Mouse (Mus musculus): ENCODE data around the gene Sardh. TPM values are rescaled to one million over a fixed set of nuclear protein-coding genes. Genes with fewer than 3 reads are reported as not detected.

The Sardh gene
- total and polyA plus RNA-seq, 3 experiments = 0.13 TPM; not detected in 2

DNA sequence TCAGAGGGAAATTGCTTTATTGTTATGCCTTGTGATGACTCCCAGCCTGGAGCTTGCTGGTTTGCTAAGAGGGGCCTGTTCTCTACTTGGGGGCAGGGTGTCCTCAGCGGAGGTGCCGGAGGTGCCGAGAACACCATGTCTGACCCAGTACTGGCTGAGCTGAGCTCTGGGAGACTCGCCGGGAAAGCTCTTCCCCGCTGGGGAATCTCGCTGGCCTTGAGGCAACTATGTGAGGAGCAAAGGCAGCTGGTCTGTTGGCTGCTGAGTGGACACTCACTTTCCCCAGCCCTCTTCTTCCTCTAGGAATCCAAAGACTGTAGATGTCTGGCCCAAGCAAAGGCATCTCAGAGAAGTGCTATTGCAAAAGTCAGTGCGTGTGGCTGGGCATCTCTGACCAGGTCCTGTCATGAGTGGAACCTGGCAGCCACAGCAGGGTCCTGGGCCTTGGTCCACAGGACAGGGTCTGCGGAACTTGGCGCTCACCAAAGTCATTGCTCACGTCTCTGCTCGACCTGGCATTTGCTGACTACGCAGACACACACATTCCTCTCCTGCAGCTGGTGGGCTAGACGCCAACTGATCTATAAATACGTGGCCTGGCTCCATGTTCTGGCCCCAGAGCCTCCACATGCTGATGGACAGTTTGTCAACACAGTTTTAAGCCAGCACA, 41.9 kb downstream of the Sardh start:
- in situ Hi-C loops (cut with MboI; ENCODE audit: low pct_ligation_motif_present, low pct_unique_long_range_greater_than_20kb, low sequenced_read_pairs) = no loop called here
- no peak overlapping the region for H3K9ac ChIP-seq (ENCODE audit: insufficient read depth, low read depth)
- no peaks in the 10 kb centered on the region for H3K9me3 ChIP-seq (replicated peaks; ENCODE audit: low read length)
- peaks cover 13% of the 10 kb centered on the region for H3K27me3 ChIP-seq (replicated peaks)
- no peak overlapping the region for H3K27ac ChIP-seq (ENCODE audit: insufficient read depth, low read depth)
- no peak overlapping the region for H3K4me3 ChIP-seq (replicated peaks in 1 of 3; ENCODE audit: low read depth in 2 of 3, low read length in 2 of 3, poor library complexity in 1 of 3)
- no peak for DNase-seq (ENCODE audit: extremely low read depth)
- H3K79me2 ChIP-seq (replicated peaks; ENCODE audit: control insufficient read depth, extremely low read depth, insufficient read depth, poor library complexity, severe bottlenecking) = no peaks in the 10 kb centered on the region
- H3K36me3 ChIP-seq (replicated peaks in 1 of 2; ENCODE audit: control insufficient read depth in 1 of 2, insufficient read depth in 1 of 2, low read length in 1 of 2) = no peaks in the 10 kb centered on the region
- TF ChIP-seq USF2 (conservative IDR thresholded peaks at IDR 0.05; ENCODE audit: low read depth, low read length) = no peak
- TF ChIP-seq MAFK (IDR thresholded peaks at IDR 0.05; ENCODE audit: insufficient replicate concordance, low read length) = no peak
- TF ChIP-seq JUND (conservative IDR thresholded peaks at IDR 0.05; ENCODE audit: low read depth, low read length) = no peak
- no peak for TF ChIP-seq MEF2A (IDR thresholded peaks at IDR 0.05; ENCODE audit: borderline replicate concordance, low read depth, low read length)
- TF ChIP-seq GABPA (IDR thresholded peaks at IDR 0.05; ENCODE audit: insufficient replicate concordance, low read depth, low read length) = no peak
- no peak for TF ChIP-seq MYC (IDR thresholded peaks at IDR 0.05; ENCODE audit: low read depth, low read length)
- no peak for TF ChIP-seq RCOR1 (conservative IDR thresholded peaks at IDR 0.05; ENCODE audit: low read depth, low read length)
- no peak for TF ChIP-seq ZNF384 (IDR thresholded peaks at IDR 0.05; ENCODE audit: low read depth, low read length)
- TF ChIP-seq BHLHE40 (IDR thresholded peaks at IDR 0.05; ENCODE audit: low read depth, low read length) = no peak
- no peak for TF ChIP-seq HCFC1 (IDR thresholded peaks at IDR 0.05; ENCODE audit: low read depth, low read length)
- no peak for TF ChIP-seq NRF1 (IDR thresholded peaks at IDR 0.05; ENCODE audit: low read depth, low read length)
- no peak for TF ChIP-seq EP300 (IDR thresholded peaks at IDR 0.05; ENCODE audit: low read length)
- TF ChIP-seq MAX (IDR thresholded peaks at IDR 0.05; ENCODE audit: low read length) = no peak
- TF ChIP-seq SIN3A (IDR thresholded peaks at IDR 0.05; ENCODE audit: low read length) = no peak
- no peak for TF ChIP-seq CTCF (conservative IDR thresholded peaks at IDR 0.05 in 1 of 2, IDR thresholded peaks at IDR 0.05 in 1 of 2; ENCODE audit: low read depth in 2 of 2, low read length in 2 of 2)
- TF ChIP-seq ZKSCAN1 (IDR thresholded peaks at IDR 0.05; ENCODE audit: borderline replicate concordance, low read depth, low read length) = no peak
- no peak overlapping the region for H3K4me2 ChIP-seq (ENCODE audit: insufficient read depth, low read depth, poor library complexity, severe bottlenecking)
- dilution Hi-C loops (cut with MboI; ENCODE audit: extremely low pct_ligation_motif_present, extremely low pct_unique_long_range_greater_than_20kb, low sequenced_read_pairs) = no loop called here
- no peaks in the 10 kb centered on the region for H3K4me1 ChIP-seq (ENCODE audit: control insufficient read depth in 1 of 2, insufficient read depth in 2 of 2)

DNA sequence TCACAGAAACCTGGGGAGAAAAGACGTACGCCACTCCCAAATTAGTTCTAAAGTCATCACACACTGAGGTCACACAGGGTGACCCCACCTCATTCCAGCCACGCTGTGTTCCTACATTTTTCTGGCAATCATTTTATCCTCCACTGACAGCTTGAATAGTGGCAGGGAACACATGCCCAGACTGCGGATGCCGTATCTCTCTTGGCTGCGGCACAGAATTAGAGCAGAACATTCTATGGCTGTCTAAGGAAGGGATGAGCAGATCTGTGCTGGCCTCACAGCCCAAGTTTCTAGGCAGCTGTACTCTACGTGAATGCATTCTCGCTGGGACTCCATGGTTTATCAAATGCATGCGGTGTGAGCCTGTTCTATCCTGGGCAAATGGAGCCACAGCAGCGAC, 42.5 kb downstream of the Sardh start:
- H3K79me2 ChIP-seq (replicated peaks; ENCODE audit: control insufficient read depth, extremely low read depth, insufficient read depth, poor library complexity, severe bottlenecking) = no peaks in the 10 kb centered on the region
- H3K27me3 ChIP-seq (replicated peaks) = peaks cover 13% of the 10 kb centered on the region
- H3K36me3 ChIP-seq (replicated peaks in 1 of 2; ENCODE audit: control insufficient read depth in 1 of 2, insufficient read depth in 1 of 2, low read length in 1 of 2) = no peaks in the 10 kb centered on the region
- no peak overlapping the region for H3K27ac ChIP-seq (ENCODE audit: insufficient read depth, low read depth)
- H3K4me3 ChIP-seq (replicated peaks in 1 of 3; ENCODE audit: low read depth in 2 of 3, low read length in 2 of 3, poor library complexity in 1 of 3) = no peak overlapping the region
- dilution Hi-C loops (cut with MboI; ENCODE audit: extremely low pct_ligation_motif_present, extremely low pct_unique_long_range_greater_than_20kb, low sequenced_read_pairs) (no loop called here), in situ Hi-C loops (cut with MboI; ENCODE audit: low pct_ligation_motif_present, low pct_unique_long_range_greater_than_20kb, low sequenced_read_pairs) (no loop called here)
- no peak for DNase-seq (ENCODE audit: extremely low read depth)
- no peaks in the 10 kb centered on the region for H3K9me3 ChIP-seq (replicated peaks; ENCODE audit: low read length)
- H3K4me2 ChIP-seq (ENCODE audit: insufficient read depth, low read depth, poor library complexity, severe bottlenecking) = no peak overlapping the region
- TF ChIP-seq TCF12 (IDR thresholded peaks at IDR 0.05; ENCODE audit: low read depth, low read length) (no peak), BHLHE40 (IDR thresholded peaks at IDR 0.05; ENCODE audit: low read depth, low read length) (no peak), TBP (conservative IDR thresholded peaks at IDR 0.05; ENCODE audit: low read depth, low read length) (no peak), MAZ (IDR thresholded peaks at IDR 0.05; ENCODE audit: low read depth, low read length) (no peak), IRF4 (IDR thresholded peaks at IDR 0.05; ENCODE audit: low read depth, low read length) (no peak), CHD2 (IDR thresholded peaks at IDR 0.05; ENCODE audit: low read length) (no peak), CTCF (conservative IDR thresholded peaks at IDR 0.05 in 1 of 2, IDR thresholded peaks at IDR 0.05 in 1 of 2; ENCODE audit: low read depth in 2 of 2, low read length in 2 of 2) (no peak), USF2 (conservative IDR thresholded peaks at IDR 0.05; ENCODE audit: low read depth, low read length) (no peak)
- no peak overlapping the region for H3K9ac ChIP-seq (ENCODE audit: insufficient read depth, low read depth)
- H3K4me1 ChIP-seq (ENCODE audit: control insufficient read depth in 1 of 2, insufficient read depth in 2 of 2) = no peaks in the 10 kb centered on the region
